Mouse (Mus musculus) forebrain, embryonic 16.5 days (tissue): ENCODE data around the gene Cldn34c4. TPM values are rescaled to one million over a fixed set of nuclear protein-coding genes. Genes with fewer than 3 reads are reported as not detected.

Source experiments
- ATAC-seq: fragments of 200-750 bp; cut with Nextera tagmentation; 2 replicates; pipeline ENCODE4 v1.8.0; 2017; ENCODE audit warnings: mild to moderate bottlenecking, moderate library complexity
- H3K27ac ChIP-seq: fragments of 300-500 bp; sonication (generic); 2 replicates; pipeline ENCODE4 v1.5.1; 2014; ENCODE audit warnings: low read length, control low read depth
- H3K27me3 ChIP-seq: fragments of 300-500 bp; sonication (generic); replicated peaks from 2 replicates; pipeline ENCODE4 v1.6.1; 2014; ENCODE audit warnings: low read length; ENCODE audit not compliant: control insufficient read depth, insufficient read depth
- H3K36me3 ChIP-seq: fragments of 300-500 bp; sonication (generic); 2 replicates; pipeline ENCODE4 v1.6.1; 2014; ENCODE audit not compliant: control insufficient read depth, insufficient read depth
- H3K4me1 ChIP-seq: fragments of 300-500 bp; sonication (generic); replicated peaks from 2 replicates; pipeline ENCODE4 v1.6.1; 2014; ENCODE audit warnings: low read length; ENCODE audit not compliant: control insufficient read depth, insufficient read depth
- H3K4me2 ChIP-seq: fragments of 300-500 bp; sonication (generic); 2 replicates; pipeline ENCODE4 v1.6.1; 2014; ENCODE audit warnings: mild to moderate bottlenecking, low read length, control low read depth
- H3K4me3 ChIP-seq: fragments of 300-500 bp; sonication (generic); replicated peaks from 2 replicates; pipeline ENCODE4 v1.5.1; 2014; ENCODE audit warnings: mild to moderate bottlenecking, low read length, control low read depth
- H3K9ac ChIP-seq: fragments of 300-500 bp; sonication (generic); replicated peaks from 2 replicates; pipeline ENCODE4 v1.6.1; 2014; ENCODE audit warnings: low read depth, low read length, control low read depth
- H3K9me3 ChIP-seq: fragments of 300-500 bp; sonication (generic); 2 replicates; pipeline ENCODE4 v1.6.1; 2016; ENCODE audit warnings: low read length; ENCODE audit not compliant: control insufficient read depth
- WGBS: fragments of 180-500 bp; shearing (Covaris S2); extraction: QIAGEN DNeasy Blood & Tissue Kit; methylation state at CpG from one replicate; pipeline ENCODE4 v1.1.7; 2014; 5-methylcytosine and 5-hydroxymethylcytosine counted together
- polyA plus RNA-seq: library from polyadenylated mRNA; unstranded; fragments of >200 nt; fragmentation: Nextera tagmentation; extraction: Ambion mirVana; gene quantifications from 2 replicates; pipeline ENCODE4 v1.2.1, GENCODE M21; 2015

Gene Cldn34c4
- not detected in 2 replicates for polyA plus RNA-seq

DNA sequence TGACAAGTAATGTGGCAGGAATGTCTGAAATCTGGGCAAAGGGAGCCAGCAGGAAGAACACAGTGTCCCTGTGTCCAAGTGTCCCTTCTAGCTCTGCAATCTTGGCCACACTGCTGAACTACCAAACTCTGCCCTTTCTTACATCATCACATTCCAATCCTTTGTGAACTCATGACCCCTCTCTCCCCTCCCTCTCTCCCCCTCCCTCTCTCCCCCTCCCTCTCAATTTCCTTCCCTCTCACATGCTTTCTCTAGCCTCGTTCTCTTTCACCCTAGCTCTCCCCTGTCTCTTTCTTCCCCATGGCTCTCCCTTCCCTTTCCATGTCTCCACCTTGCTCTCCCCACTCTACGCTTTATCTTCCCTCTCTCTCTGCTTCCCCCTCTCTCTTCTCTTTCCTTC, at the start of gene Cldn34c4:
TSS of gene Cldn34c4 (minus strand) at position 101 of the 400 bp plus-strand sequence.
- Histone ChIP-seq H3K27ac (no peak within 1 kb of the TSS), H3K9me3 (no peaks in the 10 kb centered on the region), H3K27me3 (no peaks in the 10 kb centered on the region), H3K4me3 (no peak within 1 kb of the TSS), H3K36me3 (no peaks in the 10 kb centered on the region), H3K9ac (no peak within 1 kb of the TSS), H3K4me2 (no peak within 1 kb of the TSS), H3K4me1 (no peaks in the 10 kb centered on the region)
- 71% methylated on average over 2 of the region's 2 CpGs for WGBS
- ATAC-seq, result no peak

DNA sequence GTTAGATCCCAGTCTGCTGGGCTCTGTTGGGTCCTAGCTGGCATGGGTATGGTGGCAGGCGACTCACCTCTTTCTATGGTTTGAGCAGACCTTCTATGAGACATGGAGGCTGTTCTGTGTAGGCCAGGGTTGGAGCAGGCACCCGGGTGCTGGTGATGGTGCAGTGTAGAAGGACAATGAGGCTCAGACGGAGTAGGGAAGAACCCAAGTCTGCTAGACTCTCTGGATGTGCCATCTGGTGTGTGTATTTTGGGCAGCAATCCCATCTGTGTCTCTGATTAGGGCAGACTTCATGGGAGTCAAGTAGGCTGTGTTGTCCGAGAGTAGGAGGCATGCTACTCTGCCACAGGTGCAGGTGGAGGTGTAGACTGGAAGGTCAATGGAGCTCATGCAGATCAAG, 10.7 kb upstream of the Cldn34c4 start:
- H3K27ac ChIP-seq, result no peak overlapping the region
- H3K4me2 ChIP-seq, result no peak overlapping the region
- no peaks in the 10 kb centered on the region for H3K4me1 ChIP-seq
- H3K4me3 ChIP-seq, result no peak overlapping the region
- no peaks in the 10 kb centered on the region for H3K36me3 ChIP-seq
- ATAC-seq, result no peak
- H3K27me3 ChIP-seq, result no peaks in the 10 kb centered on the region
- no peak overlapping the region for H3K9ac ChIP-seq
- no peaks in the 10 kb centered on the region for H3K9me3 ChIP-seq
- WGBS, result 80% methylated on average over 4 of the region's 4 CpGs
